Mouse (Mus musculus): ENCODE measurements around the gene Sema4b.

Sema4b gene

DNA sequence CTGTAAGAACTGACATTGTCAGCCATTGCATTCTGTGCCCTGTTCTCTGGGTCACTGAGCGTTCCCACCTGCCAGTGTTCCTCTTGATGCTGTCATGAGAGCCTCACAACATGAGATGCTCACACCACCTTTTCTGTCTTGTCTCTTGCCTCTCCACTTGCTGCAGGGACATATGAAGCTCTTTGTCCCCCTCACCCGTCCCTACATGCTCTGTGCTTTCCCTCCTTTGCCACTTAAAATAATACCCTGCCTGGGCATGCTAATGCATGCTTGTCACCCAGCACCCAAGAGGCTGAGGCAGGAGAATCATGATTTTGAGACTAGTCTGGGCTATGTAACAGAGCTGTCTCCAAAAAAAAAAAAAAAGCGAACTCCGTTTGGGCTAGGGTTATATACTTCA lies 24.3 kb downstream of the Sema4b start:
- TF ChIP-seq GATA4 (IDR thresholded peaks at IDR 0.05; ENCODE audit: insufficient replicate concordance, low read length): no peak

DNA sequence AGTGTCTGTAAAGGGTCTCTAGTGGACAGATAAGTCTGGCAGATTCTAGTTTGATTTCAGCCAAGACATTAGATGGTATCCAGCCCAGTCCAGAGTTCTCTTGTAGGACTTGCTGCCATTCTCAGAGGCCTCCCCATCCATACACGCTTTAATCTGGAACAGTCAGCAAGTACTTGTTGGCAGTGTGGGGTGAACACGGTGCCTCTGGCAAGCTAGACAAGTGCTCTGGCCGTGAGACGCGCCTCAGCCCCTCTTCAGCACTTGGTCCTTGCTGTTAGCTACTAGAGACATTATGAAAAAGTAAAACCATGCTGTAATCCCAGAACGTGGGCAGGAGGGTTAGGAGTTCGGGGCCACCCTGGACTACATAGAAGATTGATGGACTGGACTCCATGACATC lies 27.0 kb downstream of the Sema4b start:
- TF ChIP-seq GATA4 (IDR thresholded peaks at IDR 0.05; ENCODE audit: insufficient replicate concordance, low read length): no peak

DNA sequence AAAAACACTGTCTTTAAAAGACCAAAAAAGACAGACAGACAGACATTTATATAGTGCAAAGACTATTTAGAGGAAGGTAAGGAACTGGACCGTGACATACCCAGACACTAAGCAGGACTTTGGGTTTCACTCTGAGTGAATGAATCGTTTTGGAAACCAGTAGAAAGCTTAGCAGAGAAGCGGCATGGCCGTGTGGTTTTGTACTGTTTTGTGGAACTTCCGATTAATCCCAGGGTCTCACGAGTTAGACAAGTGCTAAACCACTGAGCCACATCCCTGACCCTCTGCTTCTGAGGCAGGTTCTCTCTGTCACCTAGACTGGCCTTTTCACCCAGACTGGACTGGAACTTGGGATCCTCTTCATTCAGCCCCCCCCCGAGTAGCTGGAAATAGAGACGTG lies 27.8 kb downstream of the Sema4b start:
- TF ChIP-seq GATA4 (IDR thresholded peaks at IDR 0.05; ENCODE audit: insufficient replicate concordance, low read length): no peak

DNA sequence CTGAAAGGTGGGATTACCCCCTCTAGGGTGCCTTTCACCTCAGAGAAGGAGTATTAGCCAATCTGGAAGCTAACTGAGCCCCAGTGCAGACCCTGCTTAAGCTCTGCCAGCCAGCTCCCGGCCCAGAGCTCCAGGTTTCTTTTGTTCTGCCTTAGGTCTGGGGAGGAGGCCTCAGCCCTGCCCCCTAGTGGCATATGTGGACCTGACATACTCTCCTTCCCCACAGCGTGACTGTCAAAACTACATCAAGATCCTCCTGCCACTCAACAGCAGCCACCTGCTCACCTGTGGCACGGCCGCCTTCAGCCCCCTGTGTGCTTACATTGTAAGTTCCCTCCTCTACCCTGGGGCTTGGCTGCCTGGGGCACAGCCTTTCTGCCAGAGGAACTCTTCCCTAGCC lies 28.8 kb downstream of the Sema4b start:
- no peak for TF ChIP-seq GATA4 (IDR thresholded peaks at IDR 0.05; ENCODE audit: insufficient replicate concordance, low read length)

DNA sequence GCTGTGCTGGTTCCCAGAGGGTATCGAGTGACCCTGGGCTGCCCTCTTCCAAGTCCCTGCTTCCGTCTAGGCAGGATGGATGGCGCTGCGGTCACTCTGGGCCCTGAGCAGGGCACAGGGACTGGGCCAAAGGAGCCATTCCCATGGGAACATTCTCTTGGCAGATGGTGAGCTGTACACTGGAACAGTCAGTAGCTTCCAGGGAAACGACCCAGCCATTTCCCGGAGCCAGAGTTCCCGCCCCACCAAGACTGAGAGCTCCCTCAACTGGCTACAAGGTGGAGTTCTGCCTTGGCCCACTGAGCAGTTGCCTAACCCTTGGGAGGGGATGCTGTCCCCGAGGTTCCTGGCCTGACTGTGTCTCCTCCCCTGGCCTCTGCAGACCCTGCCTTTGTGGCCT lies 29.9 kb downstream of the Sema4b start:
- TF ChIP-seq GATA4 (IDR thresholded peaks at IDR 0.05; ENCODE audit: insufficient replicate concordance, low read length): no peak

DNA sequence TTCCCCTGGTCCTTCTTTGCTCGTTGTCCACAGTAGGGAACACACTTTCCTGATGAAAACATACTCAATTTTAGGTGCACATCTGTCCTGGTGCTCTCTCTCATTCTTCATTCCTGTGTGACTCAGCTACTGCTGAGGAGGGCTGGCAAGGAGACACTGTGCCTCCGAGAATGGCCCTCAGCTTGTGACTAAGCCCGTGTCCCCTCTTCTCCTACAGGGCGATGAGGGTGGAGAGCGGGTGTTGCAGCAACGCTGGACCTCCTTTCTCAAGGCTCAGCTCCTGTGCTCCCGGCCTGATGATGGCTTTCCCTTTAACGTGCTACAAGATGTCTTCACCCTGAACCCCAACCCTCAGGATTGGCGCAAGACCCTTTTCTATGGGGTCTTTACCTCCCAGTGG lies 32.0 kb downstream of the Sema4b start:
- no peak for TF ChIP-seq GATA4 (IDR thresholded peaks at IDR 0.05; ENCODE audit: insufficient replicate concordance, low read length)

DNA sequence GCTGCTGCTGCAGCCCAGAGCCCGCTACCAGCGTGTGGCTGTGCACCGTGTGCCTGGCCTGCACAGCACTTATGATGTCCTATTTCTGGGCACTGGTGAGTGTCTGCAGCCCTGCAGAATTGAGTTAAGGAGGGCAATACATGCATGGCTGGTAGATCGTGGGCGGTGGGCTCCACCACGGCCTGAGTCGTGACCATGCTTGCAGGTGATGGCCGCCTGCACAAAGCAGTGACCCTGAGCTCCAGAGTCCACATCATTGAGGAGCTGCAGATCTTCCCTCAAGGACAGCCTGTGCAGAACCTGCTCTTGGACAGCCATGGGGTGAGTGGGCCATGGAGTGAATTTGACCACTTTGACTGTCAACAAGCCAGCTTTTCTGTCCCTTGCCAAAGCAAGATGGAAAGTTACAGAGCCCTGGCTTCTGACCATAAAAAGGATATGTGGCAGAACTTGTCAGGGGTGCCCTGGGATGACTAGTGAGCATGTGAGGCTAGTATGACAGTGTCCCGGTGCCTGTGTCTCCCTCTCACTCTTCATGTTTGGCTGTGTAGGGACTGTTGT lies 33.7 kb downstream of the Sema4b start:
- TF ChIP-seq GATA4 (IDR thresholded peaks at IDR 0.05; ENCODE audit: insufficient replicate concordance, low read length): no peak

DNA sequence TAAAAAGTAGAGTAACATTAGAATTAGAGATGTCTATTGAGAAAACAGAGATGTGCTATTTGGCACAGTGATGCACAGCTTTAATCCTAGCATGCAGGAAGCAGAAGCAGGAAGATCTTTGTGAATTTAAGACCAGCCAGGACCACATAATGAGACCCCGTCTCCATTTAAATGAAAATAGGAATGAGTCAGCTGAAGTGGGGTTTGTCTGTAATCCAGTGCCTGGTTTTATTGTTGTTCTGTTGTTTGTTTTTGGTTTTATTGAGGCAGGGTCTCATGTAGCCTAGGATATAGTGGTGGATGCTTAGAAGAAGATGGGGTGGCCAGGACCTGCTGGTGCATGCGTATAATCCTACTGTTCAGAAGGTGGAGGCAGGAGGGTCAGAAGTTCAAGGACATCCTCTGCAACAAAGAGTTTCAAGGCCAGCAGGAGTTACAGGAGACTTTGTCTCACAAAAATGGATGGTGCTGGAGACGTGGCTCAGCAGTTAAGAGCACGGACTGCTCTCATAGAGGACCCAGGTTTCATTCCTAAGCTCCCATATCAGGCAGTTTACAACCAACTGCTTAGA lies 34.6 kb downstream of the Sema4b start:
- no peak for TF ChIP-seq GATA4 (IDR thresholded peaks at IDR 0.05; ENCODE audit: insufficient replicate concordance, low read length)

DNA sequence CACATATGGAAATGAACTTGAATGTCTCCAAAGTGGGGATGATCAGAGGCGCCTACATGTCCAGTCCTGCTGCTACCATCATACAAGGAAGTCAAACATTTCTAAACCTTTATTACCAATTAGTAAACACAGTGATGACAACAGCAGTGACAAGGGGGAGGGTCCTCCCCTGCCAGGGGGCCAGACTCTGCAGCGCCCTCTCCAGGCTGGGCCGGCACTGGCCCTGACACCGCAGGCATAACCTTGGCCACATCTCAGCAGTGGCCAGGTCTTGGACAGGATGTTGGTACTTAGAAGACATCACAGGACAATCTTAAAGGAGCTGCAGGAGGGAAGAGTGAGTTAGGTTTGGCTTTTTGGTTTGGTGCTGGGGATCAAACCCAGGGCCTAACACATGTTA lies 40.4 kb downstream of the Sema4b start:
- no peak for TF ChIP-seq GATA4 (IDR thresholded peaks at IDR 0.05; ENCODE audit: insufficient replicate concordance, low read length)

DNA sequence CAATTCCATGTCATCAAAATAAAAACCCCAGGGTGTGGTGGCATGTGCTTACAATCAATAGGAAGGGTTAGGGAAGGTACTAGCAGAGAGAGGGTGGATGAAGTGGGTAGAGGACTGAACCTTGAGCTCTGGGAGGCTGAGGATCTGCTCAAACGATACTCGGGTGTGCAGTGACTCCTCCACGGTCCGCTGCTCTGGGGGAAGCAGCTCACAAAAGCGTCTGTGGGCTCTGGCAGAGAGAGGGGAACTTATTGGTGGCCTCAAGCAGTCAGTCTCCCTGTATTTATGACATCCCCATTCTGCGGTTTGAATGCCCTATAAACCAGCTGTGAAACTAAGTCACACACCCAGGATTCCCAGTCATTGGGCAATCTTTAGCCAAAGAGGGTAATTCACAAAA lies 43.6 kb downstream of the Sema4b start:
- no peak for TF ChIP-seq GATA4 (IDR thresholded peaks at IDR 0.05; ENCODE audit: insufficient replicate concordance, low read length)

DNA sequence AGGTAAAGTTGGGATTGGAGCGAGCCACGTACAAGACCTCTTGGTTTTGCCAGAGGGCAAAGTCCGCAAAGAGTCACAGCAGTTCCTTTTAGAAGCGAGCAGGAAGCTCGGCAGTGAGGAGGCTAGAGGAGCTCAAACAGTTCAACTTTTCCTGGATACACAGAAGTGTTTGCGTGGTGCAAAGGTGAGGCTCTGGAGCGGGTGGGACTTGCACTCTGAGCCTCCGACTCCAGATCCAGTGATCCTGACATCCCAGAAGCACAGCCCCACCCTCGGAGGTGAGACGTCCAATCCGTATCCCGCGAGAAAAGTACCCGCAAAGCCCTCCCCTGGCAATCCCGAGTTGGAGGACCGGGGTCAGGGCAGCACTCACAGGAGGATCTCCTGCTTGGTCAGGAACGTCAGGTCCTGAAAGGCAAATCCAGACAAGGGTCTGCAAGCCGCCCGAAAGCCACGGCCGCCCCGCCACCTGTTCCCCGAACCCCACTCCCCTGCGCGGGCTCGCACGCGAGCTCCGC lies 45.4 kb downstream of the Sema4b start:
- TF ChIP-seq GATA4 (IDR thresholded peaks at IDR 0.05; ENCODE audit: insufficient replicate concordance, low read length): no peak

DNA sequence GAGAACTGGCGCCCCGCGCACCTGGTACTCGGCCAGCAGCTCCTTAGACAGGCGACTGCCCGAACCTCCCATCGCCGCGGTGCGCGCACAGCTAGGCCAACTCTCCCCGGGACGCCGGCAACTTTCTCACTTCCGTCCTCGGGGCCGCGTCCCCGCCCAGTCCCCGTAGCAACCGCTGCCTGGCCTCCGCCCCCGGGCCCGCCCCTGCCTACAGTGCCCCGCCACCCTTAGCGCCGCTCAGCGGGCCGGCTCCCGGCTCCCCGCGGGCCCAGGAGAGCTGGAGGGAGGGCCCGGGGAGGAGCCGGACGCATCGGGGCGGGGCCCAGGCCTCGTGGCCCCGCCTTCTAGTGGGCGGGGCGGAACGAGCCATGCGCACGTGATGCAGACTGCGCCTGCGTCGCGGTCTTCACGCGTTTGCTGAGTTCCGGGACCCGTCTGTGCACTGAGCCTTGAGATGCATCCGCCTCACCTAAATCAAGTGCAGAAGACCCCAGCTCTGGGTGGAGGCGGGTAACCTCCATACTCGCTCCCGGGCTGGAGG lies 45.9 kb downstream of the Sema4b start, which contains the start of the genes Cib1 and Gdpgp1:
Gene Cib1 (minus strand): TSS at position 325 of the 541 bp plus-strand sequence.
Gene Gdpgp1 (plus strand): TSS at position 377 of the 541 bp plus-strand sequence.
- TF ChIP-seq GATA4 (IDR thresholded peaks at IDR 0.05; ENCODE audit: insufficient replicate concordance, low read length): peak; percentile 18; the same call in 1 of the 2 replicates

DNA sequence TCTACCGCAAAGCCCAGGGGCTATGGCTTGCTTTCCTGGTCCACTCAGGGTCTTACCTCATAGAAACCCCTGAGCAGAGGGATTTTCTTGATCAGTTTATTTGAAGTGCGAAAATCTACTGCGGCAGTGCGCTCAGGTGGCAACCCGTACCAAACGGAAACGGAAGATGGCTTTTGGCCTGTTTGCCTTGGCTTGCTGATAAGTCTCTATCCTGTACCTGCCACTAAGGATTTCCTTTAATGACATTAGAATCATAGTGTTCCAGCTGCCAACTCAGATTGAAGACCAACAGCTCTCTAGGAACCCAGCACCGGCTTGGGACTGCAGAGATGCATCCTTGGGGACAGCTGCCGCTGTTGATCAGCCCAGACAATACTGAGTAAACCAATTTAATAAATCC lies 47.2 kb downstream of the Sema4b start:
- no peak for TF ChIP-seq GATA4 (IDR thresholded peaks at IDR 0.05; ENCODE audit: insufficient replicate concordance, low read length)

DNA sequence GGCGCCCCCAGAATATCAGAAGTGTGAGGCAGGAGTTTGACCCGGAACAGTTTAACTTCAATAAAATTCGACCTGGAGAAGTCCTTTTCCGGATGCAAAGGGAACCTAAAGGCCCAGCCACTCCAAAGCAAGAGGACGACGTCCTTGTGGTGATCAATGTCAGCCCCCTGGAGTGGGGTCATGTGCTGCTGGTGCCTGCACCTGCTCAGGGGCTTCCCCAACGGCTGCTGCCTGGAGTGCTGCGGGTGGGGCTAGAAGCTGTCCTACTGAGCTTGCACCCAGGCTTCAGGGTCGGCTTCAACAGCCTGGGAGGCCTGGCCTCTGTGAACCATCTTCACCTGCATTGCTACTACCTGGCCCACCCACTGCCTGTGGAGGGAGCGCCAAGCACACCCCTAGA lies 51.9 kb downstream of the Sema4b start:
- TF ChIP-seq GATA4 (IDR thresholded peaks at IDR 0.05; ENCODE audit: insufficient replicate concordance, low read length): no peak

DNA sequence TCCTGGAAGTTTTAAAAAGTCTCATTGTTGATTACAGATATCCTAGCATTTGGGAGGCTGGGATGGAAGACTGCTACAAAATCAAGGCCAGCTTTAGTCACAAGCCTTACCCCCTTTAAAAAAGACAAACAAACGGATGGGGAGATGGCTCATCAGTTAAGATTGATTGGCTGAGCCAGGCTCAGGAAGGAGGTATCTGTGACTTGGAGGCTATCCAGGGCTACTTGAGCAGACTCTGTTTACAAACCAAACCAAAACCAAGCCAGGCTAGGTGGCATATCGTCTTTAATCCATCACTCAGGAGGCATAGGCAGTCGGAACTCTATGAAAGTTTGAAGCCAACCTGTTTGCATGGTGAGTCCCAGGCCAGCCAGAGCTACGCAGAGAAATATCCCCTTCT lies 55.0 kb downstream of the Sema4b start:
- no peak for TF ChIP-seq GATA4 (IDR thresholded peaks at IDR 0.05; ENCODE audit: insufficient replicate concordance, low read length)

DNA sequence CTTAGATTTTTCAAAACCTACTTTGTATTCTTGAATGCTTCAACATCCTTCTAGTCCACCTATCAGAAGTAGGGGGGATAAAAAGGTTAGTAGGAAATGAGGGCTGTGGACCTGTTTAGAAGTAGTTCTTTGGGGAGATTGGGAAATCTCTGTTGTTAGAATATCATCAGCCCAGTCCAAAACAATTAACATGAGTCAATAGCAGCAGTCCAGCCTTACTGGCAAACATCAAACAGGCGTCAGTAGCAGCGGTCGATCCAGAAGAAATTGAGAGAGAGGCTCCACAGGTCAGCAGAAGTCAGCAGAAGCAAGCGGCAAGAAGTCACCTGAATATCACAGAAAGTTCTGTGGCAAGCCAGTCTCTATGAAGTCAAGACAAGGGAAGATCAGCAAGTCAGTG lies 58.2 kb downstream of the Sema4b start:
- TF ChIP-seq GATA4 (IDR thresholded peaks at IDR 0.05; ENCODE audit: insufficient replicate concordance, low read length): no peak
